Mouse (Mus musculus) large intestine, adult 2 months (tissue): ENCODE results near the gene Rpgr. TPM values are rescaled to one million over a fixed set of nuclear protein-coding genes. Genes with fewer than 3 reads are reported as not detected.

Experiments used
- DNase-seq: peaks from one replicate; pipeline ENCODE4 v3.0.0-alpha.2; 2012; ENCODE audit warnings: low read depth, low spot score
- WGBS: fragments of 180-500 bp; shearing (Covaris S2); methylation state at CpG from one replicate; pipeline ENCODE4 v1.1.7; 2018; 5-methylcytosine and 5-hydroxymethylcytosine counted together
- polyA plus RNA-seq: library from polyadenylated mRNA; depleted of rRNA; stranded (reverse); fragments of >200 nt; gene quantifications from 2 replicates; pipeline ENCODE4 v1.2.3, GENCODE M21; 2012; rRNA removed

The Rpgr gene
- 0.72 and 1.0 TPM in 2 replicates for polyA plus RNA-seq

- DNase-seq = no peak
- 20% methylated on average over 47 of the region's 47 CpGs for WGBS
Observed at GRCm38 (mm10) chrX:10216410-10216949, at the start of gene Rpgr. Gene Rpgr (minus strand): TSS chrX:10216920.

GRCm38 (mm10) chrX:10258260-10258659 is 41.5 kb upstream of the Rpgr start:
- no peak for DNase-seq
- WGBS = 78% methylated on average over 5 of the region's 5 CpGs

- DNase-seq = no peak
- WGBS = 55% methylated on average over 1 of the region's 1 CpGs
Observed at GRCm38 (mm10) chrX:10257774-10258173, 41.1 kb upstream of the Rpgr start.

- no peak for DNase-seq
- 18% methylated on average over 2 of the region's 2 CpGs for WGBS
Observed at GRCm38 (mm10) chrX:10251852-10252504, 35.3 kb upstream of the Rpgr start, which contains the start of gene Otc. Gene Otc (plus strand): TSS chrX:10252305.

- no peak for DNase-seq
Observed at GRCm38 (mm10) chrX:10251357-10251756, 34.6 kb upstream of the Rpgr start.

GRCm38 (mm10) chrX:10243916-10244315 is 27.2 kb upstream of the Rpgr start:
- no peak for DNase-seq
- 67% methylated on average over 3 of the region's 3 CpGs for WGBS

- WGBS = 33% methylated on average over 4 of the region's 4 CpGs
- no peak for DNase-seq
Observed at GRCm38 (mm10) chrX:10239515-10239914, 22.8 kb upstream of the Rpgr start.

- WGBS = 80% methylated on average over 3 of the region's 3 CpGs
- no peak for DNase-seq
Observed at GRCm38 (mm10) chrX:10234617-10235016, 17.9 kb upstream of the Rpgr start.

- WGBS = 43% methylated on average over 2 of the region's 2 CpGs
- no peak for DNase-seq
Observed at GRCm38 (mm10) chrX:10233051-10233450, 16.3 kb upstream of the Rpgr start.

- DNase-seq = no peak
- WGBS = 64% methylated on average over 6 of the region's 6 CpGs
Observed at GRCm38 (mm10) chrX:10219281-10219680, 2.6 kb upstream of the Rpgr start.

- no peak for DNase-seq
- 15% methylated on average over 16 of the region's 16 CpGs for WGBS
Observed at GRCm38 (mm10) chrX:10215972-10216371, 748 bp downstream of the Rpgr start.

- 82% methylated on average over 5 of the region's 5 CpGs for WGBS
- DNase-seq = no peak
Observed at GRCm38 (mm10) chrX:10205937-10206336, 10.8 kb downstream of the Rpgr start.

GRCm38 (mm10) chrX:10201289-10201688 is 15.4 kb downstream of the Rpgr start:
- no peak for DNase-seq
- 20% methylated on average over 2 of the region's 2 CpGs for WGBS

- no peak for DNase-seq
- WGBS = 73% methylated on average over 3 of the region's 3 CpGs
Observed at GRCm38 (mm10) chrX:10152390-10152789, 64.3 kb downstream of the Rpgr start.

GRCm38 (mm10) chrX:10117065-10117719 is 99.5 kb downstream of the Rpgr start, which contains the start of gene Srpx:
Gene Srpx (minus strand): TSS chrX:10117709.
- no peak for DNase-seq
- WGBS = 15% methylated on average over 19 of the region's 19 CpGs

- WGBS = 44% methylated on average over 3 of the region's 3 CpGs
- no peak for DNase-seq
Observed at GRCm38 (mm10) chrX:10115780-10116179, 100.9 kb downstream of the Rpgr start.

GRCm38 (mm10) chrX:10110736-10111135 is 106.0 kb downstream of the Rpgr start:
- 61% methylated on average over 1 of the region's 1 CpGs for WGBS
- DNase-seq = no peak

- no peak for DNase-seq
- 34% methylated on average over 4 of the region's 4 CpGs for whole genome bisulfite sequencing
Observed at GRCm38 (mm10) chrX:10108558-10108957, 108.2 kb downstream of the Rpgr start.

- no peak for DNase-seq
- WGBS = 66% methylated on average over 5 of the region's 5 CpGs
Observed at GRCm38 (mm10) chrX:10105475-10105874, 111.2 kb downstream of the Rpgr start.

- no peak for DNase-seq
- WGBS = 78% methylated on average over 1 of the region's 1 CpGs
Observed at GRCm38 (mm10) chrX:10102739-10103138, 114.0 kb downstream of the Rpgr start.

- 62% methylated on average over 3 of the region's 3 CpGs for WGBS
- no peak for DNase-seq
Observed at GRCm38 (mm10) chrX:10095797-10096196, 120.9 kb downstream of the Rpgr start.
